ENCODE assay signal across 9 mouse cellular contexts in genomic region chr7:96170924-96171595, GRCm38 (mm10). TPM values are rescaled to one million over a fixed set of nuclear protein-coding genes. Genes with fewer than 3 reads are reported as not detected.
DNase-seq lines count a peak whose midpoint lies in the region; ATAC-seq and TF ChIP-seq lines count a peak whose summit lies in the region.
"Had no signal": no experiment of that assay in that cellular context is flagged by ENCODE, and none has a peak within 500 bp of the region (broad histone marks: within the 10 kb centered on the region; RNA-seq: fewer than 3 reads in every experiment).

Gene Tenm4, plus strand, starts transcription at chr7:96171246.

- TF ChIP-seq EP300 in liver, postnatal 0 days (IDR thresholded peaks at IDR 0.05; ENCODE audit: low read depth), result no peak

- TF ChIP-seq POLR2A in cerebellum, adult 2 months (IDR thresholded peaks at IDR 0.05; ENCODE audit: borderline replicate concordance, insufficient read depth, low read length), result no peak

- ATAC-seq in lung, embryonic 16.5 days (ENCODE audit: low read depth), result no peak
- no peak for ATAC-seq in megakaryocyte-erythroid progenitor cell, adult 5-6 weeks (replicated peaks; ENCODE audit: low FRiP score, low TSS enrichment, poor library complexity, severe bottlenecking)
- ATAC-seq in liver, postnatal 0 days, result no peak

- H3K4me2 ChIP-seq in lung, embryonic 16.5 days (ENCODE audit: low read depth, low read length), result peak within 1 kb of the TSS; percentile 34
- no peak within 1 kb of the TSS for H3K4me2 ChIP-seq in liver, postnatal 0 days (ENCODE audit: low read depth, low read length)

- no peaks in the 10 kb centered on the region for H3K27me3 ChIP-seq in cerebellum, adult 2 months (ENCODE audit: control insufficient read depth, insufficient read depth, low read length)
- no peaks in the 10 kb centered on the region for H3K27me3 ChIP-seq in lung, embryonic 16.5 days (ENCODE audit: control insufficient read depth, insufficient read depth, low read depth, low read length)
- H3K27me3 ChIP-seq in liver, postnatal 0 days (ENCODE audit: insufficient read depth, low read length), result peaks cover 4% of the 10 kb centered on the region; the same call in 1 of the 2 replicates

- no peak within 1 kb of the TSS for H3K9ac ChIP-seq in lung, embryonic 16.5 days (ENCODE audit: low read length)
- H3K9ac ChIP-seq in liver, postnatal 0 days (replicated peaks), result no peak within 1 kb of the TSS

- no peak for TF ChIP-seq CTCF in cerebellum, adult 2 months (IDR thresholded peaks at IDR 0.05; ENCODE audit: borderline replicate concordance, insufficient read depth, low read depth, low read length)
- TF ChIP-seq CTCF in liver, postnatal 0 days (IDR thresholded peaks at IDR 0.05; ENCODE audit: low read depth), result no peak

- no peaks in the 10 kb centered on the region for H3K4me1 ChIP-seq in cerebellum, adult 2 months (ENCODE audit: control insufficient read depth, insufficient read depth, low read length)
- peaks cover 20% of the 10 kb centered on the region for H3K4me1 ChIP-seq in lung, embryonic 16.5 days (replicated peaks; ENCODE audit: control insufficient read depth, insufficient read depth, low read length)
- H3K4me1 ChIP-seq in liver, postnatal 0 days (ENCODE audit: insufficient read depth), result no peaks in the 10 kb centered on the region

- no peak for DNase-seq in cerebellum, adult 2 months
- no peak for DNase-seq in cerebellum, adult 11 months
- DNase-seq in lung, postnatal 14 days, result no peak
- DNase-seq in left cerebral cortex, postnatal 10 days (ENCODE audit: extremely low spot score in 1 of 2, low spot score in 2 of 2), result no peak
- no peak for DNase-seq in liver, postnatal 0 days
- no peak for DNase-seq in cerebellum, postnatal 10 days

- H3K9me3 ChIP-seq in lung, embryonic 16.5 days (ENCODE audit: control insufficient read depth, low read length), result no peaks in the 10 kb centered on the region
- H3K9me3 ChIP-seq in liver, postnatal 0 days (ENCODE audit: low read length), result no peaks in the 10 kb centered on the region

- H3K36me3 ChIP-seq in lung, embryonic 16.5 days (ENCODE audit: control insufficient read depth, insufficient read depth, low read length), result no peaks in the 10 kb centered on the region
- no peaks in the 10 kb centered on the region for H3K36me3 ChIP-seq in liver, postnatal 0 days (replicated peaks; ENCODE audit: insufficient read depth, low read length)

- no peak within 1 kb of the TSS for H3K4me3 ChIP-seq in cerebellum, adult 2 months (replicated peaks; ENCODE audit: insufficient read depth, low read depth, low read length)
- peak within 1 kb of the TSS; percentile 12; the same call in 1 of the 2 replicates for H3K4me3 ChIP-seq in lung, embryonic 16.5 days (ENCODE audit: low read length)
- no peak within 1 kb of the TSS for H3K4me3 ChIP-seq in liver, postnatal 0 days (ENCODE audit: low read depth, low read length)

- 33% methylated on average over 14 of the region's 14 CpGs for WGBS in cerebellum, adult 2 months
- 37% methylated on average over 14 of the region's 14 CpGs for WGBS in lung, embryonic 16.5 days
- WGBS in liver, postnatal 0 days (ENCODE audit: insufficient replicate concordance), result 36% methylated on average over 14 of the region's 14 CpGs

- no peak within 1 kb of the TSS for H3K27ac ChIP-seq in cerebellum, adult 2 months (ENCODE audit: insufficient read depth, low read length)
- H3K27ac ChIP-seq in lung, embryonic 16.5 days (ENCODE audit: low read length), result no peak within 1 kb of the TSS
- no peak within 1 kb of the TSS for H3K27ac ChIP-seq in liver, postnatal 0 days (ENCODE audit: low read depth)

- intact Hi-C loops in left cerebral cortex, postnatal 10 days (cut with DNase I), result no loop called here

RNA-seq across cellular contexts. Expression of gene Tenm4, which starts in this region (rescaled TPM):
- polyA plus RNA-seq in cerebellum, adult 2 months (2012; rRNA removed), result 11.5 and 12.2 TPM in 2 replicates
- 17.7 and 18.5 TPM in 2 replicates for polyA plus RNA-seq in lung, embryonic 16.5 days (2015; fragmentation: Nextera tagmentation; extraction: Ambion mirVana)
- total RNA-seq in left cerebral cortex, postnatal 10 days (2021), result 100 to 1,000 TPM; 104 to 114 TPM
- total RNA-seq in megakaryocyte-erythroid progenitor cell, adult 5-6 weeks (2014; fragmentation: Nextera tagmentation), result 0.89 TPM in 1 of 2 replicates, not detected in the other
- total RNA-seq in megakaryocyte-erythroid progenitor cell, adult 5-6 weeks (2017), result 0.11 and 0.14 TPM in 2 replicates
- polyA plus RNA-seq in liver, postnatal 0 days (2015; fragmentation: Nextera tagmentation; extraction: Ambion mirVana), result 0.62 and 0.68 TPM in 2 replicates
- total RNA-seq: common myeloid progenitor, adult 5-6 weeks had no signal

Comparison
In these comparisons a context has a peak if more than half of its experiments do, and no peak if none do; other contexts are left out.
1. RNA of gene Tenm4 (total RNA-seq): 104 to 114 TPM in left cerebral cortex, postnatal 10 days; 0.11 to 0.89 TPM in megakaryocyte-erythroid progenitor cell, adult 5-6 weeks; every median in the first group is over 10 times any median in the second.